8 mouse cellular contexts compared by ENCODE assay signal in the genomic region with DNA sequence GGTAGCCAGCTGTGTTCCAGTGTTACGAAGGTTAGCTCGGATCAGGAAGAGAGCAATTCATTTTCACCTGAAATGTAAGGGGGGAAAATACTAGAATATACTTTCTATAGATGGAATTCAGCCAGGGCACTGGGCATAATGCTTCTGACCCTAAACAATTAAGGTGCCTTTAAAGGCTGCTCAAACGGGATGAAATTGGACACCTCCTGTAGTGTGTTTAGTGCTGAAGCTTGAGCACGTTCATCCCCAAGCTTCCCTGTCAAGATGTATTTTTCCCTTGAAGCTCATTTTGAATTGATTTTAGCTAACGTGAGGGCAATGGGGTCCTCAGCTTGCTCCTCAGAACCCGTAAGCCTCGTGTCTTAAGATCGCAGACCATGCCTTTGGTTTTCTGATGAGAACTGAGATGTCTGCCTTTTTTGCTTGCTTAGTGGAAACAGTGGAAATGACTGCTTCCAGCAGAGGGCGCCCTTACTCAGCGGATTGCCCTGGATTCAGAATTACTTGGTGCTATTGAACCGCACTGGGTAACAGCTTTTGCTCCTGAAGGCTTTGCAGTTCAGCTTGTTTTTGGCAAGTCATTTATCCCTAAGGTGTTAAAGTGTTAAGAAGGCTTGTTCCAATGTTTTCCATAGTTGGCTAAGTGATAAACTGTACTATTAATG.
A peak's percentile ranks its signal among the peaks of the same experiment; 100 is the strongest.
DNase-seq lines count a peak whose midpoint lies in the region; ATAC-seq and TF ChIP-seq lines count a peak whose summit lies in the region.

No protein-coding gene starts in this region.

- no peaks in the 10 kb centered on the region for H3K27me3 ChIP-seq in limb, embryonic 11.5 days (ENCODE audit: control insufficient read depth, insufficient read depth, low read length)
- no peaks in the 10 kb centered on the region for H3K27me3 ChIP-seq in midbrain, postnatal 0 days (ENCODE audit: insufficient read depth, low read length)

- H3K4me2 ChIP-seq in limb, embryonic 11.5 days (ENCODE audit: low read depth, severe bottlenecking) = peak overlapping the region; percentile 32; the same call in 1 of the 2 replicates
- H3K4me2 ChIP-seq in midbrain, postnatal 0 days (ENCODE audit: low read depth, low read length, poor library complexity, severe bottlenecking) = no peak overlapping the region

- no peaks in the 10 kb centered on the region for H3K4me1 ChIP-seq in limb, embryonic 11.5 days (ENCODE audit: control insufficient read depth, insufficient read depth, low read length)
- H3K4me1 ChIP-seq in midbrain, postnatal 0 days (ENCODE audit: insufficient read depth, low read length) = no peaks in the 10 kb centered on the region

- ATAC-seq in common myeloid progenitor, adult 5-6 weeks (replicated peaks; ENCODE audit: low read depth, poor library complexity, severe bottlenecking) = peak; percentile 81
- ATAC-seq in limb, embryonic 11.5 days (ENCODE audit: insufficient number of reproducible peaks, low FRiP score, low TSS enrichment, low read depth) = peak; percentile 77; the same call in 1 of the 2 replicates
- ATAC-seq in midbrain, postnatal 0 days (ENCODE audit: low FRiP score) = peak; percentile 71

- H3K36me3 ChIP-seq in limb, embryonic 11.5 days (ENCODE audit: control insufficient read depth, insufficient read depth, low read length) = no peaks in the 10 kb centered on the region
- no peaks in the 10 kb centered on the region for H3K36me3 ChIP-seq in midbrain, postnatal 0 days (ENCODE audit: insufficient read depth, low read length)

- no peak overlapping the region for H3K27ac ChIP-seq in limb, embryonic 11.5 days (replicated peaks; ENCODE audit: low read depth, low read length)
- H3K27ac ChIP-seq in midbrain, postnatal 0 days (ENCODE audit: low read depth, low read length) = no peak overlapping the region

- peak; percentile 40 to 82 for DNase-seq in heart, adult 18-20 months
- DNase-seq in heart, adult 11 months = no peak
- DNase-seq in gastrocnemius, postnatal 10 days = peak; percentile 74
- peak; percentile 13 to 62 for DNase-seq in kidney, adult 8-10 months
- DNase-seq in limb, embryonic 11.5 days (ENCODE audit: low spot score) = peak; percentile 93
- DNase-seq in midbrain, postnatal 0 days (ENCODE audit: low spot score) = peak; percentile 88
- DNase-seq in spleen, postnatal 4 days (ENCODE audit: low spot score in 2 of 2) = peak; percentile 18 to 76

- no peak overlapping the region for H3K9ac ChIP-seq in limb, embryonic 11.5 days (ENCODE audit: low read length)
- H3K9ac ChIP-seq in midbrain, postnatal 0 days (replicated peaks; ENCODE audit: low read length, poor library complexity, severe bottlenecking) = no peak overlapping the region

- peak; percentile 94 for TF ChIP-seq CTCF in midbrain, postnatal 0 days (IDR thresholded peaks at IDR 0.05)

- no peak overlapping the region for H3K4me3 ChIP-seq in limb, embryonic 11.5 days (ENCODE audit: low read depth, low read length)
- H3K4me3 ChIP-seq in midbrain, postnatal 0 days (ENCODE audit: low read depth, low read length) = no peak overlapping the region

- 20% methylated on average over 11 of the region's 11 CpGs for WGBS in limb, embryonic 11.5 days
- WGBS in midbrain, postnatal 0 days = 23% methylated on average over 11 of the region's 11 CpGs

- H3K9me3 ChIP-seq in limb, embryonic 11.5 days (ENCODE audit: control insufficient read depth, low read length) = no peaks in the 10 kb centered on the region
- H3K9me3 ChIP-seq in midbrain, postnatal 0 days (ENCODE audit: low read length) = no peaks in the 10 kb centered on the region
